Mouse (Mus musculus): Measurements from ENCODE around the gene Slc10a7. TPM values are rescaled to one million over a fixed set of nuclear protein-coding genes. Genes with fewer than 3 reads are reported as not detected.

Slc10a7 gene
- total and polyA plus RNA-seq, 3 experiments: 13.7 to 27.3 TPM; not detected in 1

DNA sequence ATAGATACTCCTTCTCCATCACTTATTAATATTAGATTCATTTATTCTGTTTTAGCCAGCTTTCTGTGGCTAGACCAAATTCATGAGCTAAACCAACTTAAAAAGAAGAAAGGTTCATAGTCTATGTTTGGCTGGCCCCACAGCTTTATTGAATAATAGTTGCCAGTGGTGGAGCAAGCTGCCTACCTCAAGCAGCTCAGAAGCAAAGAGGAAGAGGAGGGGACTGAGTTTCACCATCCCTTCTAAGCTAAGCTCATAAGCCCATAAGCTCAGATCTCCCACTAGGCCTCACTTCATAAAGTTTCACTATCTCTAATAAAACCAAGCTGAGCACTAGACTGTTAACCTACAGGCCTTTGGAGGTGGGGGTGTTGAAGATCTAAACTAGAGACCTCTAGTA is 237.9 kb downstream of the Slc10a7 start:
- no peak overlapping the region for H3K4me3 ChIP-seq (ENCODE audit: control insufficient read depth in 1 of 2, insufficient read depth in 1 of 2, low read depth in 2 of 2, low read length in 2 of 2)
- TF ChIP-seq MAFK (IDR thresholded peaks at IDR 0.05; ENCODE audit: borderline replicate concordance, low read depth, low read length) (no peak), GATA1 (IDR thresholded peaks at IDR 0.05; ENCODE audit: low read depth, low read length) (no peak), EP300 (IDR thresholded peaks at IDR 0.05; ENCODE audit: low read depth in 1 of 2, low read length in 2 of 2) (no peak), USF2 (IDR thresholded peaks at IDR 0.05; ENCODE audit: borderline replicate concordance in 1 of 2, insufficient read depth in 1 of 2, low read depth in 1 of 2, low read length in 2 of 2) (no peak), POLR2A (IDR thresholded peaks at IDR 0.05; ENCODE audit: control insufficient read depth in 1 of 2, insufficient read depth in 1 of 2, low read depth in 1 of 2, low read length in 2 of 2, poor library complexity in 1 of 2) (no peak), ZMIZ1 (IDR thresholded peaks at IDR 0.05; ENCODE audit: low read depth, low read length) (no peak), ZNF384 (IDR thresholded peaks at IDR 0.05; ENCODE audit: low read depth, low read length) (no peak), HCFC1 (IDR thresholded peaks at IDR 0.05; ENCODE audit: low read depth, low read length) (no peak), MEF2A (IDR thresholded peaks at IDR 0.05; ENCODE audit: extremely low read depth, insufficient replicate concordance, low read depth, low read length, poor library complexity, severe bottlenecking) (no peak), MYB (IDR thresholded peaks at IDR 0.05; ENCODE audit: low read depth, low read length) (no peak), NRF1 (IDR thresholded peaks at IDR 0.05; ENCODE audit: insufficient read depth, low read depth, low read length, poor library complexity, severe bottlenecking) (no peak), MAX (IDR thresholded peaks at IDR 0.05; ENCODE audit: low read length) (no peak), POLR2AphosphoS5 (IDR thresholded peaks at IDR 0.05; ENCODE audit: borderline replicate concordance, low read depth, low read length) (no peak)
- H3K27me3 ChIP-seq (ENCODE audit: control insufficient read depth in 1 of 2, insufficient read depth in 2 of 2, low read length in 2 of 2): no peaks in the 10 kb centered on the region; a peak in 1 of 4 replicates
- no peak overlapping the region for H3K9ac ChIP-seq (ENCODE audit: control insufficient read depth, low read depth, low read length, poor library complexity, severe bottlenecking)
- H3K27ac ChIP-seq (ENCODE audit: control insufficient read depth, low read depth, low read length): no peak overlapping the region
- H3K79me2 ChIP-seq (ENCODE audit: control insufficient read depth, insufficient read depth, low read length, poor library complexity): no peaks in the 10 kb centered on the region
- DNase-seq (ENCODE audit: low read depth, low spot score): no peak
- H3K4me1 ChIP-seq (ENCODE audit: control insufficient read depth in 1 of 2, insufficient read depth in 2 of 2, low read length in 2 of 2): no peaks in the 10 kb centered on the region
- no peaks in the 10 kb centered on the region for H3K9me3 ChIP-seq (replicated peaks; ENCODE audit: insufficient read depth, low read length)
- H3K36me3 ChIP-seq (ENCODE audit: control insufficient read depth in 1 of 2, insufficient read depth in 2 of 2, low read length in 2 of 2): no peaks in the 10 kb centered on the region

DNA sequence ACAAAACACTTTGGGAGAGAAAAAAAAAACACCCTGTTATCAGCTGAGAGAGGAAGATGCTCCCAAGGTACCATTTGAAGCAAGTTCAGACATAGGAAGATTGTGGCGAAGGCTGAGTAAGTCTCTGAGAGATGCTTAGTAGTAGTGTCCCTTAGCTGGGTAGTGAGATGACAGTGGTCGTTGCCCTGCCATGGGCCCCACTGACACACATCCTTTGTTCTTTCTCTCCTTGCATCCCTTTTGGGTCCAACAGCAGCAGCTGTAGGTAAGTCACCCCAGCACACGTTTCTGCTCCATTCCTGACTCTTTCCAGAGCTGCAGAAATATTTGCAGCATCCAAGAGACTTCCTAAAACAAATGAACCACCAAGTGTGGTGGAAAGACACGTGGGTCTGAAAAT is 239.6 kb downstream of the Slc10a7 start:
- no peak for DNase-seq (ENCODE audit: low read depth, low spot score)
- H3K4me3 ChIP-seq (ENCODE audit: control insufficient read depth in 1 of 2, insufficient read depth in 1 of 2, low read depth in 2 of 2, low read length in 2 of 2): no peak overlapping the region
- H3K79me2 ChIP-seq (ENCODE audit: control insufficient read depth, insufficient read depth, low read length, poor library complexity): no peaks in the 10 kb centered on the region
- TF ChIP-seq POLR2A (IDR thresholded peaks at IDR 0.05; ENCODE audit: control insufficient read depth in 1 of 2, insufficient read depth in 1 of 2, low read depth in 1 of 2, low read length in 2 of 2, poor library complexity in 1 of 2): no peak
- TF ChIP-seq GABPA (IDR thresholded peaks at IDR 0.05; ENCODE audit: low read depth, low read length): no peak
- no peak for TF ChIP-seq ZKSCAN1 (IDR thresholded peaks at IDR 0.05; ENCODE audit: low read depth, low read length)
- no peak for TF ChIP-seq HCFC1 (IDR thresholded peaks at IDR 0.05; ENCODE audit: low read depth, low read length)
- no peaks in the 10 kb centered on the region for H3K9me3 ChIP-seq (replicated peaks; ENCODE audit: insufficient read depth, low read length)
- no peak overlapping the region for H3K9ac ChIP-seq (ENCODE audit: control insufficient read depth, low read depth, low read length, poor library complexity, severe bottlenecking)
- no peaks in the 10 kb centered on the region for H3K4me1 ChIP-seq (ENCODE audit: control insufficient read depth in 1 of 2, insufficient read depth in 2 of 2, low read length in 2 of 2)
- H3K27me3 ChIP-seq (ENCODE audit: control insufficient read depth in 1 of 2, insufficient read depth in 2 of 2, low read length in 2 of 2): no peaks in the 10 kb centered on the region; a peak in 1 of 4 replicates
- H3K27ac ChIP-seq (ENCODE audit: control insufficient read depth, low read depth, low read length): no peak overlapping the region
- H3K36me3 ChIP-seq (ENCODE audit: control insufficient read depth in 1 of 2, insufficient read depth in 2 of 2, low read length in 2 of 2): no peaks in the 10 kb centered on the region

Measured in MEL (cell line).